Mouse (Mus musculus) ES-Bruce4 (cell line): ENCODE measurements around the gene Tfrc.

Experiments used
- CTCF ChIP-seq: IDR thresholded peaks from one replicate; pipeline ENCODE4 v1.8.1; 2011; ENCODE audit warnings: low read depth, low read length
- EP300 ChIP-seq: IDR thresholded peaks from 2 replicates; pipeline ENCODE4 v1.6.1; 2011; ENCODE audit warnings: low read depth, low read length; ENCODE audit not compliant: insufficient read depth

GRCm38 (mm10) chr16:32642280-32642679, 33.6 kb downstream of the Tfrc start:
- TF ChIP-seq CTCF, result no peak
- no peak for TF ChIP-seq EP300
